8 mouse cellular contexts compared by ENCODE assay signal in the genomic region with DNA sequence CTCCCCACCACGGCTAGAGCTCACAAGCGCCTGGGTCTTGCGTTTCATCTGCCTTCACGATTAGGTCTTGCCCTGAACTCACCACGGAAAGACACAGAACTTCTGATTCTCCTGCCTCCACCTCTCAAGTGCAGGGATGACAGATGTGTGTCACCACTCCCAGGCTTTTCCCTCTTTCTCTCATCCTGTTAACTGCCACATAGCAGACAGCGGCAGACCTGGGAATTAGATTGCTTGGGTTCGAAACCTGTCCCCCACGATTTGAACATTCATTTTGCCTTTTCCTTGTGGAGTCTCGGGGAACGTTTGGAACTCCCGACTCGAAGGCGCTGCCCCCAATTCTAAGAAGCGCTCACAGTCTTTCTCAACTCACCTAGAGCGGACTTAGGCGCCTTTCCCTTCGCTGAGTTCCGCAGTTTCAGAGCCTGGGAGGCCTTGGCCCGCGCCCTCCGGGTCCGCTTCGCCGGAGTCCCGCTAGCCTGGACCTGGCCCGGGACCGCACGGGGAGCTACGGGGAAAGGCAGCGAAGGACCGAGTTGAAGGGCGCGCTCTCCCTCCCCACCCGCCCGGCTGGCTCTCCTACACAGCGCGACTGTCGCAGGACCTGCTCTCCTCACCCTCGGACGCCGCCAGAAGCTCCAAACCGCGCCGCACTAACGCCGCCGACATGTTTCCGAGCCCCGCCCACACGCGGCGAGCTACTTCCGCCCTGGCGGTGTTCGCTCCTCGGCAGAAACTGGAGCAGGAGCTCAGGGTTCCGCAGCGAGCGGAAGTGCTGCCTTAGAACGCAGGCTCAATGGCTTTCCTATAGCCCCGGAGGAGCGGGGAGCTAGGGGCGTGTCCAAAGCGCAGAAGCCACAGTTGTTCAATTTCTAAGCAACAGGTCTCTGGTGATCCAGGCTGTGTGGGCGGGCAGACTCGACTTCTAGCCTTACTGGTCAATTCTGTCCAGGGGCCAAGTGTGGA. TPM values are rescaled to one million over a fixed set of nuclear protein-coding genes. Genes with fewer than 3 reads are reported as not detected.
DNase-seq lines count a peak whose midpoint lies in the region; ATAC-seq lines count a peak whose summit lies in the region.

A gene (minus strand): TSS at position 706 of the 966 bp plus-strand sequence.

- peak; percentile 88 for DNase-seq in WW6 (ENCODE audit: low read depth, low spot score)
- peak; percentile 84 to 86 for DNase-seq in cerebellum, postnatal 36 days
- peak; percentile 87 for DNase-seq in gastrocnemius, adult 18-20 months (ENCODE audit: low spot score)
- DNase-seq in left cerebral cortex, adult 18-20 months (ENCODE audit: low spot score in 2 of 2), result peak; percentile 89 to 90
- DNase-seq in right cerebral cortex, adult 2 months (ENCODE audit: low spot score in 2 of 2), result peak; percentile 88 to 90
- DNase-seq in urinary bladder, postnatal 36 days (ENCODE audit: low spot score in 2 of 2), result peak; percentile 81 to 89

- WGBS in hindbrain, embryonic 16.5 days, result 2% methylated on average over 60 of the region's 66 CpGs

- H3K4me1 ChIP-seq in hindbrain, embryonic 16.5 days (ENCODE audit: control insufficient read depth, insufficient read depth, low read depth, low read length), result peaks cover 12% of the 10 kb centered on the region

- H3K9me3 ChIP-seq in hindbrain, embryonic 16.5 days (ENCODE audit: control insufficient read depth, low read length), result no peaks in the 10 kb centered on the region

- ATAC-seq in hindbrain, embryonic 16.5 days, result peak; percentile 88
- ATAC-seq in megakaryocyte, adult 5-6 weeks (ENCODE audit: poor library complexity, severe bottlenecking), result peak; percentile 95

- H3K4me2 ChIP-seq in hindbrain, embryonic 16.5 days (ENCODE audit: low read length), result peak within 1 kb of the TSS; percentile 83

- H3K4me3 ChIP-seq in hindbrain, embryonic 16.5 days (ENCODE audit: low read length), result peak within 1 kb of the TSS; percentile 92

- peak within 1 kb of the TSS; percentile 68 for H3K27ac ChIP-seq in hindbrain, embryonic 16.5 days (ENCODE audit: low read depth, low read length)

- no peaks in the 10 kb centered on the region for H3K27me3 ChIP-seq in hindbrain, embryonic 16.5 days (replicated peaks; ENCODE audit: control insufficient read depth, insufficient read depth, low read length)

- peaks cover 8% of the 10 kb centered on the region; the same call in 1 of the 2 replicates for H3K36me3 ChIP-seq in hindbrain, embryonic 16.5 days (ENCODE audit: control insufficient read depth, insufficient read depth, low read length)

- H3K9ac ChIP-seq in hindbrain, embryonic 16.5 days (ENCODE audit: low read depth, low read length), result peak within 1 kb of the TSS; percentile 92

RNA-seq across cellular contexts. Expression of the gene that starts here (rescaled TPM):
- 10 to 100 TPM; 10.8 to 15.3 TPM for total RNA-seq in gastrocnemius, adult 18-20 months (2021)
- 70.6 and 70.7 TPM in 2 replicates for polyA plus RNA-seq in hindbrain, embryonic 16.5 days (2015; fragmentation: Nextera tagmentation; extraction: Ambion mirVana)
- total RNA-seq in left cerebral cortex, adult 18-20 months (2021), result 10 to 100 TPM; 41.9 to 42.4 TPM
- 32.9 and 35.4 TPM in 2 replicates for total RNA-seq in megakaryocyte, adult 5-6 weeks (2015)
- 12.6 and 20.3 TPM in 2 replicates for total RNA-seq in megakaryocyte, adult 5-6 weeks (2017)

Comparison
In these comparisons a context has a peak if more than half of its experiments do, and no peak if none do; other contexts are left out.
1. Peak in every context shown above with its lines: DNase-seq, ATAC-seq, H3K4me3 ChIP-seq and H3K27ac ChIP-seq.